Mouse (Mus musculus) mature B cell (primary cell): Measurements from ENCODE around the gene Xk.
"Not testable (repeated sequence)": the region's sequence is repeated elsewhere in the genome, so short reads cannot be mapped to it uniquely, and the experiment has no call there.

ENCODE experiments used
- in situ Hi-C: fragments of 300-500 bp; cut with MboI; formaldehyde crosslinking; loops from 2 replicates; pipeline ENCODE4 v1.14.3; 2019

The Xk gene

GRCm38 (mm10) chrX:9272460-9273361, at the start of gene Xk:
Xk (plus strand) TSS chrX:9272756.
- in situ Hi-C loops = no loop called here

DNA sequence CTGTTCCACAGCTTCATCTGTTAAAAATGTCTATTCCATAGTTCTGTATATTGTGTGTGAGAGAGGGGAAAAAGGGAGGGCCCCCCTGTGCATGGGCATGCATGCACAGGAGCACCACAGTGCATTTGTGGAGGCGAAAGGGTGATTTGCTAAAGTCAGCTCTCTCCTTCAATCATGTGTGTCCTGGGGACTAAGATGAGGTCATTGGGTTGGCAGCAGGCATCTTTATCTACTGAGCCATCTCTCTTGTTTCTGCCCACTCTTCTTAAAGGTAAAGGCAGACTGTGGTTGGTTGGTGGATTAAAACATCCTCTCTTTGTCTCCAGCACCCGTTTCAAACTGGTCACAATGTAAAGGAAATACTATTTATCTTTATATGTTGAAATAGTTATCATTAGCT, 45.5 kb upstream of the Xk start:
- in situ Hi-C loops = no loop called here

DNA sequence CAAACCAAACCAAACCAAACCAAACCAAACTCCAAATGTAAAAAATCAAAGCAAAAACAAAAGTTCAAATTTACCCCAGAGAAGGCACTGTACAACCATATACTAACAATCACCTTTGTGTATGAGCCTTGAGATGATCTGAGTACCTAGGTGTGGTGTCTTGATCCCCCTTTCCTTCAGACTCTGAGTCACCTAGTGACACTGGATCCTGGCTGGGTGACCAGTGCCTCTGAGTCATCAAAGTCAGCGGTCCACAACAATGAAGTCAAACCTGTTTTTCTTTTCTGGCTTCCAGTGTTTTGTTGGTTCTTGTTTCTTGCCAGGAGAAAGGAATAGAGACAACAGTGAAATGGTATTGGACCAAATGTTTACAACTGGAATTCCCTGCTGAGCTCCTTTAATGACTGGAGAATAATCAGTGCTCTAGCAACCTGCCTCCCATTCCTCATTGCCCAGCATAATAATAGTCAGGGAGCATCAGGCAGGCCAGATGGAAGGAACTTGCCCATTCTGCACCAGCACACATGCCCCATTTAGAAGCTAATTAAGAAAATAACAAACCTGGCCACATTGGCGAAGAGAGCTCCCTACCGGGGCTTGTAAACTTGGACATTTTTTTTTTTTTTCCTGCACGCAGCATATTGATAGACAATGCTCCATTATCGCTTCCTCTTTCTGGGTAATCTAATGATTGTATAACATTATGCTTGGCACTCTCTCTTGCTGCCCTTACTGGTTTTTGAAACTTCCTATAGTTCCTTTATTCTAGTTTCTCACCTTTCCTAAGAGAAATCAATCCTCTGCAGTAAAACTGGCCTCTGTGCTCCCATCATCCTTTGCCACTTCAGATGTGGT, 31.6 kb upstream of the Xk start:
- in situ Hi-C loops = no loop called here

GRCm38 (mm10) chrX:9243381-9243864, 29.1 kb upstream of the Xk start:
- in situ Hi-C loops = no loop called here

DNA sequence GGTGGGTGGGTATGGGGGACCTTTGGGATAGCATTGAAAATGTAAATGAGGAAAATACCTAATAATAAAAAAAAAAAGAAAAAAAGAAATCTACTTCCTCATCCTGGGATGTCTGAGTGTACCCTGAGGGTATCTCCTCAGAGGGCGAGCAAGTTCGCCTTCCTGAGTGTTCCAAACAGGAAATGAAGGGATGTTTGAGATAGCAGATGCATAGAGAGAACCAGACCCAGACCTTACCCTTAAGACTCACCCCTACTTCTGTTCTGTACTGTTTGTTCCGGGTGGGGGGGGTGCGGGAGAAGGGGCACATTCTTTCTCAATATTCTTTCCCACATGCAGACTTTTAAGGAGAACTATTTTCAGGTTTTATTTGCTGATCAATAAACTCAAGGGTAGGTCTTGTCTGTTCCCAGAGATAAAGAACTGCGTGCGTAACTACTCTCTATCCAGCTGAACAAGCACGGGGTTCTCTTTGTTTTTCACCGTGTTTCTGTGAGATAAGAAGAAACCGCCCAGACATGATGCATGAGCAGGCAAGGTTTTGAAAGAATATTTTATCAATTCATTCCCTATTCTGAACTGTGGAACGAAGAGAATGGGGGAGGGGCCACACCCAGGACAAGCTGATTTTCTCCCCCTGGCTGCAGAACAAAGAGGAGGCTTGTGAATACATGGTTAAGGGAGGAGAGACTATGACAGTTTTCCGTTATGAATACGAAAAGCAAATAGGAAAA, 27.8 kb upstream of the Xk start:
- in situ Hi-C loops = no loop called here

- in situ Hi-C loops = no loop called here
Observed at GRCm38 (mm10) chrX:9248911-9249310, 23.6 kb upstream of the Xk start.

GRCm38 (mm10) chrX:9253990-9254389, 18.6 kb upstream of the Xk start:
- in situ Hi-C loops = no loop called here

DNA sequence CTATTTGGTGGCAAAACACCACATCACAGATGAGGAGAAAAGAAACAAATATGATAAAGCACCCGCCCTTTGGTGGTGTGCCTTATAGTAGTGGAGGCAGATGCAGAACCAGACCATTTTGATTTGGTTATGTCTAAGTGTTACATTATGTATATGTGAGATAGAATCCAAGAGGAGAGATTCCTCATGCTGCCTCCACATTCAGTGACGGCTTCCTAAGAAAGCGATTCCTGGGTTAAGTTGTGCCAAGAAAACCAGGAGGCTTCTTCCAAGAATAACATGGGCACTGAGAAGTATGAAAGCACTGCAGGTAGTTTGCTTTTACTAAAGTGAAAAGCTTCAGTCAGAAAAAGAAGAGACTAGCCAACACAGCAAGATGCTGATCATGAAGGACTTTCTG, 17.7 kb upstream of the Xk start:
- in situ Hi-C loops = no loop called here

DNA sequence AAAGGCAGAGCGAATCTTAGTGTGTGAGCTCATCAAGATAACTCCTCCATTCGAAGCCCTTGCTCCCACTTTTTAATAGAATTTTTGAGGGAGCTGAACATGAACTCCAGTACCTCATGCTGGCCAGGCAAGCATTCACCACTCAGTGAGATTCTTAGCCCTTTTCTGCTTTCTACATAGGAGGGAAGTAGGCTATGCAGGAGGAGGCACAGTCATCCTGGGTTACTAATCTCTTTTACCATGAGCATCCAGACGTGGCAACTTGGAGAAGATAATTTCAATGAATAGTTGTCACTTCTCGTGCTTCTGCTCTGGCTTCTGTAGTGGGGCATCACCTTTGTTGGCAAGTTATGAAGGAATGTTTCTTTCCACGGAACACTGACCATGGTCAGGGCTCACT, 15.8 kb upstream of the Xk start, which contains the start of gene Gm14862:
Gm14862 (minus strand) TSS at position 134 of the 400 bp plus-strand sequence.
- in situ Hi-C loops = no loop called here

DNA sequence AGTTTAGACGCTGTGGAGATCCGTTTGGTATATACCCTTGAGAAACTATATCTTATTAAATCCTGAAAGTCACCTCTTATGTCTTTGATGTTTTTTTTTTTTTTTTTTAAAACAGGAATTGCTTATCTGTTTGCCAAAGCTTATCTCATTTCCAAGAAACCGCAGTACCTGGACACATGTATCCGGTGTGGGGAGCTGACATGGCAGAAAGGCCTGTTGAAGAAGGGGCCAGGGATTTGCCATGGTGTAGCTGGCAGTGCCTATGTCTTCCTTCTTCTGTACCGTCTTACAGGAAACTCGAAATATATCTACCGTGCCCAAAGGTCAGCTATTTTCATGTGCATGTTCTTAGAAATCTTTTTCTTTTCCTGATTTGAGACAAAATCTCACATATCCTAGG, 14.7 kb upstream of the Xk start:
- in situ Hi-C loops = no loop called here

DNA sequence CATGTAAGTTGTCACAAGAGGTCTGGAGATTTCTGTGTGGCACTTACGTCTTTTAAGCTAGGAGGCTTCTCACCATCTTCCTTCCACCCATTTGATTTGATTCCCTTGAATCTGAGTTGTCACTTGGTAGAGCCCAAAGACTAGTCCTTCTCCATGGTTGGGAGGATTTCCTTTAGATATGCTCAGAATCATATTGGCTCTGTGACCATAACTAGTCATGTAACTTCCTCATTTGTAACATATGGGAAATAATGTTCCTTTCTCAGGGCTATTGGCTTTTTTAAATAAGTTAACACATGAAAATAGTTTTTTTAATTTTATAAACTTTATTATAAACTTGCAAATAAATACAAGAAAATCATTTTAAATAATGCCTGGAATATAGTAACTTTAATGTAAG, 13.3 kb upstream of the Xk start:
- in situ Hi-C loops = no loop called here

- in situ Hi-C loops = no loop called here
Observed at GRCm38 (mm10) chrX:9271112-9271511, 1.4 kb upstream of the Xk start.

GRCm38 (mm10) chrX:9271947-9272459, 553 bp upstream of the Xk start:
- in situ Hi-C loops = no loop called here

GRCm38 (mm10) chrX:9273377-9274002, 934 bp downstream of the Xk start:
- in situ Hi-C loops = no loop called here

DNA sequence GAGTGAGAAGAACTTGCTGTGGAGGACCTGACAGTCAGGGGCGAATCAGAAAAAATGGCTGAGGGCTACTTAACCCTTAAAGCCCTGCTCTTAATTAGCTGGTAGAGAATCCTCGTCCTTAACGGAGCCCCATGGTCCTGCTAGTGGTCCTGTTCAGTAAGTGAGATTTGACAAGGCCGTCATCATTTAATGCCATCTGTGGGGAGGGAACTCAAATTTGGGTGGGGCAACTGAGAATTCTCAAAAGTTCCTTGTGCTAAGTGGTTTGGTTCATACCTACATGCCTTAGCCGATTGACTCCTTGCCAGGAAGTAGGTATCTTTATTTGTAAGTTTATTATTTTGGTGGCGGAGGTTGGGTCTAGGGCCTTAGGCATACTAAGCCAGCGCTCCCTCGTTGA, 1.8 kb downstream of the Xk start:
- in situ Hi-C loops = no loop called here

DNA sequence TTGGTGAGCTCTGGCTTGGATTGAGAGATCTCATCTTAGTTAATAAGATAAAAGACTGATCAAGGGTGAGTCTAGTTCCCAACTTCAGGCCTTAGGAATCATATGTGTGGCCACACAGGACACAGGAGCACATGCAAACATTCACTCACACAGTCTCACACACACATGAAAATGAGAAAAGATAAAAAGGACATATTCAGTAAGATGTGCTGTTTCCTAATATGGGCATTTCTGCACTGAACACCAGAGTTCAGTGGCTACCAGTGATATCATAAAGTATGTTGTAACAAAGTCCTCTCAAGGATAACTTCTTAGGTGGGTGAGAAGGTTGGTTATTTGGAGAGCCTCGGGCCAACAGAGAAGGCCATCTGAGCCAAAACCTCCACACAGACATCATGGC, 10.9 kb downstream of the Xk start, which contains the start of gene H2al1m:
H2al1m (plus strand) TSS at position 301 of the 400 bp plus-strand sequence.
- in situ Hi-C loops = not testable (repeated sequence)

DNA sequence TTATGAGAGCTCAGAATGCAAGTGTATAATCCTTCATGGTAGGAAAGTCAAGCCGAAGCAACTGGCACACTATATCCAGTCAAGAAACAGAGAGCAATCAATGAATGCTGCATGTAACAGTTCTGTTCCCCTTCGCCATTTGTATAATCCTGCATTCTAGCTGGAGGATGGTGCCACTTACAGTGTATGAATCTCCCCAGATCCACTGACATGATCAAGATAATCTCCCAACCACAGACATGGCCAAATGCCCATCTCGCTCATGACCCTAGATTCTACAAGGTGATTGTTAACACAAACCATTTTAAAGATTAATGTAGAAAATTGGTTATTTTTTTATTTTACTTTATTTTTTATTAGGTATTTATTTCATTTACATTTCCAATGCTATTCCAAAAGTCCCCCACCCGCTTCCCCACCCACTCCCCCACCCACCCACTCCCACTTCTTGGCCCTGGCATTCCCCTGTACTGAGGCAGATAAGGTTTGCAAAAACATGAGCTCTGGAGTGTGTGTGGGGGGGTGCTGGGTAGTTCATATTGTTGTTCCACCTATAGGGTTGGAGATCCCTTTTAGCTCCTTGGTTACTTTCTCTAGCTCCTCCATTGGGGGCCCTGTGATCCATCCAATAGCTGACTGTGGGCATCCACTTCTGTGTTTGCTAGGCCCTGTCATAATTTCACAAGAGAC, 20.7 kb downstream of the Xk start:
- in situ Hi-C loops = not testable (repeated sequence)

- in situ Hi-C loops = no loop called here
Observed at GRCm38 (mm10) chrX:9298413-9298864, 25.9 kb downstream of the Xk start.

- in situ Hi-C loops = no loop called here
Observed at GRCm38 (mm10) chrX:9302791-9303190, 30.2 kb downstream of the Xk start.

DNA sequence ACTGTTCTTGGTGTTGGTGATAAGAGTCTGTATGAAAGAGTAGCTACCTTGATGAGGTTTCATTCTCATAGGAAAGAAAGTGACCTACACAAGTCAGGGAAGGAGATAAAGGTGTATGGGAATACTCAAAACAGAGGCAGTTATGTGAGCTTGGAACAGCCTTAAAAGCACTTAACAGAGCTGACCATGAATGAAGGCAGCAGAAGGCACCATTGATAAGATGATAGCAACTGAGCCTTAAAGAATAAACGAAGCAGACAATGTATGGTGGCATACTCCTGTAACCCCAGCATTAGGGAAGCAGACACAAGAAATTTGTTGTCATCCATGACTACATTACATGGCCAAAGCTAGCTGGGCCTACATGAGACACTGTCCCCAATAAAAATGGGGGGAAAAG, 30.9 kb downstream of the Xk start:
- in situ Hi-C loops = no loop called here
